Mouse (Mus musculus) intestine, embryonic 14.5 days (tissue): ENCODE data around the gene Zc3h15. TPM values are rescaled to one million over a fixed set of nuclear protein-coding genes. Genes with fewer than 3 reads are reported as not detected.

Experiments used
- ATAC-seq: fragments of 200-750 bp; cut with Nextera tagmentation; replicated peaks from 2 replicates; pipeline ENCODE4 v1.8.0; 2017; ENCODE audit warnings: low read depth, moderate number of reproducible peaks, moderate TSS enrichment, moderate library complexity; ENCODE audit not compliant: low FRiP score, low TSS enrichment
- DNase-seq: peaks from one replicate; pipeline ENCODE4 v3.0.0-alpha.2; 2018; ENCODE audit warnings: low spot score
- H3K27ac ChIP-seq: fragments of 300-500 bp; sonication (generic); 2 replicates; pipeline ENCODE4 v1.5.1; 2014; ENCODE audit warnings: low read depth, mild to moderate bottlenecking, control low read depth
- H3K27me3 ChIP-seq: fragments of 300-500 bp; sonication (generic); replicated peaks from 2 replicates; pipeline ENCODE4 v1.6.1; 2014; ENCODE audit warnings: low read length, control low read depth; ENCODE audit not compliant: control insufficient read depth, insufficient read depth
- H3K36me3 ChIP-seq: fragments of 300-500 bp; sonication (generic); 2 replicates; pipeline ENCODE4 v1.6.1; 2014; ENCODE audit warnings: low read length, control low read depth; ENCODE audit not compliant: control insufficient read depth, insufficient read depth
- H3K4me1 ChIP-seq: fragments of 300-500 bp; sonication (generic); replicated peaks from 2 replicates; pipeline ENCODE4 v1.6.1; 2014; ENCODE audit warnings: low read length, control low read depth, mixed read lengths; ENCODE audit not compliant: control insufficient read depth, insufficient read depth
- H3K4me2 ChIP-seq: fragments of 300-500 bp; sonication (generic); 2 replicates; pipeline ENCODE4 v1.6.1; 2014; ENCODE audit warnings: low read length
- H3K4me3 ChIP-seq: fragments of 300-500 bp; sonication (generic); 2 replicates; pipeline ENCODE4 v1.5.1; 2014; ENCODE audit warnings: low read depth, low read length, control low read depth, mixed read lengths
- H3K9ac ChIP-seq: fragments of 300-500 bp; sonication (generic); 2 replicates; pipeline ENCODE4 v1.6.1; 2014; ENCODE audit warnings: mild to moderate bottlenecking, low read length
- H3K9me3 ChIP-seq: fragments of 300-500 bp; sonication (generic); 2 replicates; pipeline ENCODE4 v1.6.1; 2016; ENCODE audit warnings: low read length, control low read depth; ENCODE audit not compliant: control insufficient read depth
- WGBS: fragments of 180-500 bp; shearing (Covaris S2); extraction: QIAGEN DNeasy Blood & Tissue Kit; methylation state at CpG from one replicate; pipeline ENCODE4 v1.1.7; 2014; 5-methylcytosine and 5-hydroxymethylcytosine counted together
- polyA plus RNA-seq: library from polyadenylated mRNA; unstranded; fragments of >200 nt; fragmentation: Nextera tagmentation; extraction: Ambion mirVana; gene quantifications from 2 replicates; pipeline ENCODE4 v1.2.1, GENCODE M21; 2014

Zc3h15 gene
- polyA plus RNA-seq, 1 experiment from 2014 or later = 120 TPM

GRCm38 (mm10) chr2:83668052-83668451 lies 23.8 kb downstream of the Zc3h15 start:
- H3K9me3 ChIP-seq = no peaks in the 10 kb centered on the region
- no peak for ATAC-seq
- 83% methylated on average over 1 of the region's 1 CpGs for WGBS
- H3K9ac ChIP-seq = no peak overlapping the region
- peaks cover 24% of the 10 kb centered on the region; the same call in 1 of the 2 replicates for H3K36me3 ChIP-seq
- H3K4me2 ChIP-seq = no peak overlapping the region
- H3K27ac ChIP-seq = no peak overlapping the region
- DNase-seq = no peak
- H3K4me3 ChIP-seq = no peak overlapping the region
- no peaks in the 10 kb centered on the region for H3K27me3 ChIP-seq
- H3K4me1 ChIP-seq = no peaks in the 10 kb centered on the region

- no peaks in the 10 kb centered on the region for H3K27me3 ChIP-seq
- H3K27ac ChIP-seq = no peak overlapping the region
- no peaks in the 10 kb centered on the region for H3K4me1 ChIP-seq
- H3K36me3 ChIP-seq = peaks cover 29% of the 10 kb centered on the region
- no peak overlapping the region for H3K4me2 ChIP-seq
- no peak for DNase-seq
- ATAC-seq = no peak
- H3K9me3 ChIP-seq = no peaks in the 10 kb centered on the region
- 83% methylated on average over 5 of the region's 5 CpGs for WGBS
- no peak overlapping the region for H3K4me3 ChIP-seq
- no peak overlapping the region for H3K9ac ChIP-seq
Measured at GRCm38 (mm10) chr2:83669988-83670387, 25.8 kb downstream of the Zc3h15 start.

- Histone ChIP-seq H3K4me3 (no peak overlapping the region), H3K27me3 (no peaks in the 10 kb centered on the region), H3K9ac (no peak overlapping the region), H3K9me3 (no peaks in the 10 kb centered on the region), H3K4me1 (no peaks in the 10 kb centered on the region), H3K36me3 (peaks cover 29% of the 10 kb centered on the region), H3K27ac (no peak overlapping the region), H3K4me2 (no peak overlapping the region)
- peak; percentile 43 for DNase-seq
- 90% methylated on average over 2 of the region's 2 CpGs for WGBS
- ATAC-seq = no peak
Measured at GRCm38 (mm10) chr2:83671843-83672242, 27.6 kb downstream of the Zc3h15 start.

GRCm38 (mm10) chr2:83673067-83673466 lies 28.8 kb downstream of the Zc3h15 start:
- H3K27ac ChIP-seq = no peak overlapping the region
- no peaks in the 10 kb centered on the region for H3K4me1 ChIP-seq
- ATAC-seq (no peak), DNase-seq (peak; percentile 48)
- no peak overlapping the region for H3K9ac ChIP-seq
- H3K36me3 ChIP-seq = peaks cover 22% of the 10 kb centered on the region
- no peaks in the 10 kb centered on the region for H3K27me3 ChIP-seq
- H3K4me2 ChIP-seq = no peak overlapping the region
- no peaks in the 10 kb centered on the region for H3K9me3 ChIP-seq
- H3K4me3 ChIP-seq = no peak overlapping the region
- WGBS = 63% methylated on average over 7 of the region's 7 CpGs

GRCm38 (mm10) chr2:83673843-83674242 lies 29.6 kb downstream of the Zc3h15 start:
- Histone ChIP-seq H3K4me1 (no peaks in the 10 kb centered on the region), H3K4me3 (no peak overlapping the region), H3K9me3 (no peaks in the 10 kb centered on the region), H3K27ac (no peak overlapping the region), H3K4me2 (no peak overlapping the region), H3K36me3 (peaks cover 20% of the 10 kb centered on the region), H3K9ac (no peak overlapping the region), H3K27me3 (no peaks in the 10 kb centered on the region)
- no peak for DNase-seq
- no peak for ATAC-seq
- 88% methylated on average over 2 of the region's 2 CpGs for WGBS

GRCm38 (mm10) chr2:83674421-83674820 lies 30.2 kb downstream of the Zc3h15 start:
- Histone ChIP-seq H3K4me3 (no peak overlapping the region), H3K4me1 (no peaks in the 10 kb centered on the region), H3K27ac (no peak overlapping the region), H3K4me2 (no peak overlapping the region), H3K9me3 (no peaks in the 10 kb centered on the region), H3K27me3 (no peaks in the 10 kb centered on the region), H3K36me3 (peaks cover 20% of the 10 kb centered on the region), H3K9ac (no peak overlapping the region)
- ATAC-seq (no peak), DNase-seq (no peak)
- WGBS = 83% methylated on average over 7 of the region's 7 CpGs

- ATAC-seq = no peak
Measured at GRCm38 (mm10) chr2:83674896-83675295, 30.7 kb downstream of the Zc3h15 start.

GRCm38 (mm10) chr2:83675681-83676080 lies 31.4 kb downstream of the Zc3h15 start:
- ATAC-seq = no peak
- H3K27ac ChIP-seq = no peak overlapping the region
- H3K4me2 ChIP-seq = no peak overlapping the region
- H3K27me3 ChIP-seq = no peaks in the 10 kb centered on the region
- H3K4me1 ChIP-seq = no peaks in the 10 kb centered on the region
- WGBS = 62% methylated on average over 5 of the region's 5 CpGs
- DNase-seq = no peak
- H3K36me3 ChIP-seq = peaks cover 12% of the 10 kb centered on the region
- H3K9me3 ChIP-seq = no peaks in the 10 kb centered on the region
- no peak overlapping the region for H3K9ac ChIP-seq
- no peak overlapping the region for H3K4me3 ChIP-seq

More at GRCm38 (mm10) chr2:83674896-83675295, 30.7 kb downstream of the Zc3h15 start:
- WGBS = 87% methylated on average over 9 of the region's 9 CpGs
- no peak overlapping the region for H3K9ac ChIP-seq
- peaks cover 19% of the 10 kb centered on the region for H3K36me3 ChIP-seq
- no peak overlapping the region for H3K27ac ChIP-seq
- H3K4me3 ChIP-seq = no peak overlapping the region
- H3K27me3 ChIP-seq = no peaks in the 10 kb centered on the region
- no peak overlapping the region for H3K4me2 ChIP-seq
- H3K4me1 ChIP-seq = no peaks in the 10 kb centered on the region
- no peak for DNase-seq
- H3K9me3 ChIP-seq = no peaks in the 10 kb centered on the region

- Histone ChIP-seq H3K4me2 (no peak overlapping the region), H3K4me3 (no peak overlapping the region), H3K9me3 (no peaks in the 10 kb centered on the region), H3K9ac (no peak overlapping the region), H3K36me3 (peaks cover 12% of the 10 kb centered on the region), H3K27me3 (no peaks in the 10 kb centered on the region), H3K4me1 (peaks cover 5% of the 10 kb centered on the region; the same call in 1 of the 2 replicates), H3K27ac (no peak overlapping the region)
- DNase-seq (no peak), ATAC-seq (no peak)
- 80% methylated on average over 4 of the region's 4 CpGs for WGBS
Measured at GRCm38 (mm10) chr2:83676226-83676870, 32.1 kb downstream of the Zc3h15 start.
